Mouse (Mus musculus): ENCODE results near the gene Srek1. TPM values are rescaled to one million over a fixed set of nuclear protein-coding genes. Genes with fewer than 3 reads are reported as not detected.
A peak's percentile ranks its signal among the peaks of the same experiment; 100 is the strongest.

Gene Srek1
- polyA plus RNA-seq, 1 experiment from 2014 or later = 102 TPM

GRCm38 (mm10) chr13:103710359-103710781, 64.0 kb downstream of the Srek1 start:
- no peaks in the 10 kb centered on the region for H3K36me3 ChIP-seq (replicated peaks; ENCODE audit: control insufficient read depth, insufficient read depth, low read depth, low read length)
- no peaks in the 10 kb centered on the region for H3K4me1 ChIP-seq (ENCODE audit: control insufficient read depth, insufficient read depth, low read length)
- ATAC-seq (replicated peaks; ENCODE audit: insufficient number of reproducible peaks, low FRiP score, low TSS enrichment, low read depth) = 0 out of 2 replicates have a peak, but pooled peaks have one; percentile 62
- WGBS = 42% methylated on average over 7 of the region's 7 CpGs
- no peaks in the 10 kb centered on the region for H3K9me3 ChIP-seq (replicated peaks; ENCODE audit: control insufficient read depth, low read length)
- DNase-seq (ENCODE audit: low spot score) = peak; percentile 47
- H3K27ac ChIP-seq (replicated peaks; ENCODE audit: low read depth, low read length) = no peak overlapping the region
- H3K9ac ChIP-seq (replicated peaks; ENCODE audit: low read length) = no peak overlapping the region
- no peak overlapping the region for H3K4me3 ChIP-seq (ENCODE audit: low read depth, low read length)
- H3K4me2 ChIP-seq (ENCODE audit: low read depth, low read length) = no peak overlapping the region
- H3K27me3 ChIP-seq (ENCODE audit: control insufficient read depth, insufficient read depth, low read length) = no peaks in the 10 kb centered on the region

GRCm38 (mm10) chr13:103705436-103705978, 68.9 kb downstream of the Srek1 start:
- ATAC-seq (replicated peaks; ENCODE audit: insufficient number of reproducible peaks, low FRiP score, low TSS enrichment, low read depth) (no peak), DNase-seq (ENCODE audit: low spot score) (no peak)
- Histone ChIP-seq H3K36me3 (replicated peaks; ENCODE audit: control insufficient read depth, insufficient read depth, low read depth, low read length) (no peaks in the 10 kb centered on the region), H3K4me3 (ENCODE audit: low read depth, low read length) (no peak overlapping the region), H3K27me3 (ENCODE audit: control insufficient read depth, insufficient read depth, low read length) (no peaks in the 10 kb centered on the region), H3K9me3 (replicated peaks; ENCODE audit: control insufficient read depth, low read length) (no peaks in the 10 kb centered on the region), H3K27ac (replicated peaks; ENCODE audit: low read depth, low read length) (no peak overlapping the region), H3K4me2 (ENCODE audit: low read depth, low read length) (no peak overlapping the region), H3K4me1 (ENCODE audit: control insufficient read depth, insufficient read depth, low read length) (no peaks in the 10 kb centered on the region), H3K9ac (replicated peaks; ENCODE audit: low read length) (no peak overlapping the region)
- 74% methylated on average over 6 of the region's 6 CpGs for WGBS

DNA sequence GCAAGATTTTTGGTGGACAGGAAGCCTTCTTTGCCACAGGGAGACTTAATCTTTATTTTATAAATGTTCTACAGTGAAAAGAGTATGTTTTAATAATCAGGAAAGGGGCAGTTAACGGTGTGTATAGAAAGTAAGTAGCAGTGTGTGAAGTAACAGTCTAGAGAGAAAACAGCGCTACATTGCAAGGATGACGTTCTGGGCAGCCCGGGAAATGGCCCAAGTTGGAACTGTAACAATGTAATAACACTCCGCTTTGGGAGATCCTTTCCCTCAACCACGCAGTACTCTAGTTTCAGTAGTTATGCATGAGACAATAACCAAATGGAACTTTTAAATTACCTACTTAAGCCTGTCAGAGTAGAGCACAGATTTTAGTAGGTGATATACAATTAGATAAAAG, 70.6 kb downstream of the Srek1 start:
- no peak for DNase-seq (ENCODE audit: low spot score)
- no peak overlapping the region for H3K4me3 ChIP-seq (ENCODE audit: low read depth, low read length)
- no peak for ATAC-seq (replicated peaks; ENCODE audit: insufficient number of reproducible peaks, low FRiP score, low TSS enrichment, low read depth)
- no peak overlapping the region for H3K27ac ChIP-seq (replicated peaks; ENCODE audit: low read depth, low read length)
- no peaks in the 10 kb centered on the region for H3K9me3 ChIP-seq (replicated peaks; ENCODE audit: control insufficient read depth, low read length)
- H3K4me1 ChIP-seq (ENCODE audit: control insufficient read depth, insufficient read depth, low read length) = no peaks in the 10 kb centered on the region
- 64% methylated on average over 6 of the region's 6 CpGs for WGBS
- no peak overlapping the region for H3K4me2 ChIP-seq (ENCODE audit: low read depth, low read length)
- H3K27me3 ChIP-seq (ENCODE audit: control insufficient read depth, insufficient read depth, low read length) = no peaks in the 10 kb centered on the region
- H3K9ac ChIP-seq (replicated peaks; ENCODE audit: low read length) = no peak overlapping the region
- H3K36me3 ChIP-seq (replicated peaks; ENCODE audit: control insufficient read depth, insufficient read depth, low read depth, low read length) = no peaks in the 10 kb centered on the region

DNA sequence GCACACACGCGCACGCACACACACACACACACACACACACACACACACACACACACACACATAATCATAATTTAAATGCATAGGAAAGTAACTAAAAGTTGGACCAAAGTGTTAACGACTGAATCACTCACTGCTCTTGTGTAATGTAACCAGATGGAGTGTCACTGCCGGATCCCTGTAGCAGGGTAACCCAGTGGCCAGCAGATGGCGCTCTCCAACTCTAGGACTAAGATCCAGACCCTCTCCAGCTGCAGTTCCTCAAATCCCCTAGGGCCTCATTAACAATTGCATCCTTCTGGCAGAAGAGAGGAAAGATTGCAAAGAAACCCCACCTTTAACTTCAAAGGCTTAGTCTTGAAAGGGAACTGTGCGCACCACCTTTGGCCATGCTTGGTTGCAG, 71.0 kb downstream of the Srek1 start:
- Histone ChIP-seq H3K4me3 (ENCODE audit: low read depth, low read length) (no peak overlapping the region), H3K9me3 (replicated peaks; ENCODE audit: control insufficient read depth, low read length) (no peaks in the 10 kb centered on the region), H3K9ac (replicated peaks; ENCODE audit: low read length) (no peak overlapping the region), H3K4me1 (ENCODE audit: control insufficient read depth, insufficient read depth, low read length) (no peaks in the 10 kb centered on the region), H3K4me2 (ENCODE audit: low read depth, low read length) (no peak overlapping the region), H3K27me3 (ENCODE audit: control insufficient read depth, insufficient read depth, low read length) (no peaks in the 10 kb centered on the region), H3K27ac (replicated peaks; ENCODE audit: low read depth, low read length) (no peak overlapping the region), H3K36me3 (replicated peaks; ENCODE audit: control insufficient read depth, insufficient read depth, low read depth, low read length) (no peaks in the 10 kb centered on the region)
- ATAC-seq (replicated peaks; ENCODE audit: insufficient number of reproducible peaks, low FRiP score, low TSS enrichment, low read depth) (peak; percentile 76; the same call in 1 of the 2 replicates), DNase-seq (ENCODE audit: low spot score) (peak; percentile 93)
- 38% methylated on average over 7 of the region's 7 CpGs for WGBS

- no peak for DNase-seq (ENCODE audit: low spot score)
- H3K36me3 ChIP-seq (replicated peaks; ENCODE audit: control insufficient read depth, insufficient read depth, low read depth, low read length) = no peaks in the 10 kb centered on the region
- no peak overlapping the region for H3K27ac ChIP-seq (replicated peaks; ENCODE audit: low read depth, low read length)
- H3K9ac ChIP-seq (replicated peaks; ENCODE audit: low read length) = no peak overlapping the region
- H3K4me2 ChIP-seq (ENCODE audit: low read depth, low read length) = no peak overlapping the region
- H3K4me1 ChIP-seq (ENCODE audit: control insufficient read depth, insufficient read depth, low read length) = no peaks in the 10 kb centered on the region
- no peak overlapping the region for H3K4me3 ChIP-seq (ENCODE audit: low read depth, low read length)
- no peak for ATAC-seq (replicated peaks; ENCODE audit: insufficient number of reproducible peaks, low FRiP score, low TSS enrichment, low read depth)
- no peaks in the 10 kb centered on the region for H3K9me3 ChIP-seq (replicated peaks; ENCODE audit: control insufficient read depth, low read length)
- H3K27me3 ChIP-seq (ENCODE audit: control insufficient read depth, insufficient read depth, low read length) = no peaks in the 10 kb centered on the region
- WGBS = 74% methylated on average over 3 of the region's 3 CpGs
These were observed 72.1 kb downstream of the Srek1 start for GRCm38 (mm10) chr13:103702266-103702665.

GRCm38 (mm10) chr13:103700752-103701151, 73.7 kb downstream of the Srek1 start:
- ATAC-seq (replicated peaks; ENCODE audit: insufficient number of reproducible peaks, low FRiP score, low TSS enrichment, low read depth) (no peak), DNase-seq (ENCODE audit: low spot score) (no peak)
- Histone ChIP-seq H3K27me3 (ENCODE audit: control insufficient read depth, insufficient read depth, low read length) (no peaks in the 10 kb centered on the region), H3K4me2 (ENCODE audit: low read depth, low read length) (no peak overlapping the region), H3K4me1 (ENCODE audit: control insufficient read depth, insufficient read depth, low read length) (no peaks in the 10 kb centered on the region), H3K36me3 (replicated peaks; ENCODE audit: control insufficient read depth, insufficient read depth, low read depth, low read length) (no peaks in the 10 kb centered on the region), H3K27ac (replicated peaks; ENCODE audit: low read depth, low read length) (no peak overlapping the region), H3K4me3 (ENCODE audit: low read depth, low read length) (no peak overlapping the region), H3K9me3 (replicated peaks; ENCODE audit: control insufficient read depth, low read length) (no peaks in the 10 kb centered on the region), H3K9ac (replicated peaks; ENCODE audit: low read length) (no peak overlapping the region)
- 46% methylated on average over 2 of the region's 2 CpGs for WGBS

GRCm38 (mm10) chr13:103697993-103698392, 76.4 kb downstream of the Srek1 start:
- no peak for ATAC-seq (replicated peaks; ENCODE audit: insufficient number of reproducible peaks, low FRiP score, low TSS enrichment, low read depth)
- no peak overlapping the region for H3K4me3 ChIP-seq (ENCODE audit: low read depth, low read length)
- no peaks in the 10 kb centered on the region for H3K36me3 ChIP-seq (replicated peaks; ENCODE audit: control insufficient read depth, insufficient read depth, low read depth, low read length)
- no peak overlapping the region for H3K4me2 ChIP-seq (ENCODE audit: low read depth, low read length)
- no peaks in the 10 kb centered on the region for H3K27me3 ChIP-seq (ENCODE audit: control insufficient read depth, insufficient read depth, low read length)
- DNase-seq (ENCODE audit: low spot score) = no peak
- no peak overlapping the region for H3K27ac ChIP-seq (replicated peaks; ENCODE audit: low read depth, low read length)
- no peaks in the 10 kb centered on the region for H3K9me3 ChIP-seq (replicated peaks; ENCODE audit: control insufficient read depth, low read length)
- no peak overlapping the region for H3K9ac ChIP-seq (replicated peaks; ENCODE audit: low read length)
- H3K4me1 ChIP-seq (ENCODE audit: control insufficient read depth, insufficient read depth, low read length) = no peaks in the 10 kb centered on the region
- 73% methylated on average over 9 of the region's 9 CpGs for WGBS

DNA sequence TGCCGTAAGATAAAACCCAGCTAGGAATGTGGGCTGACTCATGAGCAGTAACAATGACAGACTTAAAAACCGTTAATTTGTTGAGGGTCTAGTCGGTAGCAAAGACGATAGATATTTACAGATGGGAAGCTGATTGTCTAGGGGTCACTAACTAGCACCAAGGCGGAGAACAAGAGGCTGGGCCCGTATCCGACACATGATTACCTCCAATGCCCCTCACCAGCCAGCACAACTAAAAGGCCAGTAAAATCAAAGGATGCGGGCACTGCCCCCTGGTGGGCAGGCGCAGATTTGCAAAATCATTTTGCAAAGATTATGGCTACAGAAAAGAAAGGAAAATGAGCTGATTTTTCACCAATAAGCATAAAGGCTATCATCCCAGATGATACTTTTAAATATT, 78.2 kb downstream of the Srek1 start:
- peak; percentile 71 for DNase-seq (ENCODE audit: low spot score)
- H3K9me3 ChIP-seq (replicated peaks; ENCODE audit: control insufficient read depth, low read length) = no peaks in the 10 kb centered on the region

More for the DNA sequence above, 78.2 kb downstream of the Srek1 start:
- Histone ChIP-seq H3K36me3 (replicated peaks; ENCODE audit: control insufficient read depth, insufficient read depth, low read depth, low read length) (no peaks in the 10 kb centered on the region), H3K4me3 (ENCODE audit: low read depth, low read length) (no peak overlapping the region), H3K4me1 (ENCODE audit: control insufficient read depth, insufficient read depth, low read length) (no peaks in the 10 kb centered on the region), H3K9ac (replicated peaks; ENCODE audit: low read length) (no peak overlapping the region), H3K27ac (replicated peaks; ENCODE audit: low read depth, low read length) (no peak overlapping the region), H3K27me3 (ENCODE audit: control insufficient read depth, insufficient read depth, low read length) (no peaks in the 10 kb centered on the region), H3K4me2 (ENCODE audit: low read depth, low read length) (no peak overlapping the region)
- ATAC-seq (replicated peaks; ENCODE audit: insufficient number of reproducible peaks, low FRiP score, low TSS enrichment, low read depth) = no peak
- 44% methylated on average over 9 of the region's 9 CpGs for WGBS
